Mouse (Mus musculus) liver, postnatal 0 days (tissue): ENCODE results near the gene Retreg3. TPM values are rescaled to one million over a fixed set of nuclear protein-coding genes. Genes with fewer than 3 reads are reported as not detected.

Experiments
- ATAC-seq: fragments of 200-750 bp; cut with Nextera tagmentation; 2 replicates; pipeline ENCODE4 v1.8.0; 2017; ENCODE audit warnings: mild to moderate bottlenecking, moderate library complexity
- DNase-seq: peaks from one replicate; pipeline ENCODE4 v3.0.0-alpha.2; 2016
- H3K27ac ChIP-seq: fragments of 300-500 bp; sonication (generic); 2 replicates; pipeline ENCODE4 v1.5.1; 2014; ENCODE audit warnings: antibody characterized with exemption, moderate library complexity, mild to moderate bottlenecking, low read depth
- H3K27me3 ChIP-seq: fragments of 300-500 bp; sonication (generic); 2 replicates; pipeline ENCODE4 v1.6.1; 2014; ENCODE audit warnings: low read length, control low read depth, mixed read lengths; ENCODE audit not compliant: insufficient read depth
- H3K36me3 ChIP-seq: fragments of 300-500 bp; sonication (generic); replicated peaks from 2 replicates; pipeline ENCODE4 v1.6.1; 2014; ENCODE audit warnings: mild to moderate bottlenecking, control low read depth, low read length, moderate library complexity, mixed read lengths; ENCODE audit not compliant: insufficient read depth
- H3K4me1 ChIP-seq: fragments of 300-500 bp; sonication (generic); 2 replicates; pipeline ENCODE4 v1.6.1; 2014; ENCODE audit warnings: antibody characterized with exemption, mild to moderate bottlenecking, control low read depth; ENCODE audit not compliant: insufficient read depth
- H3K4me2 ChIP-seq: fragments of 300-500 bp; sonication (generic); 2 replicates; pipeline ENCODE4 v1.6.1; 2014; ENCODE audit warnings: low read depth, mild to moderate bottlenecking, low read length, moderate library complexity, mixed read lengths
- H3K4me3 ChIP-seq: fragments of 300-500 bp; sonication (generic); 2 replicates; pipeline ENCODE4 v1.5.1; 2014; ENCODE audit warnings: low read depth, low read length
- H3K9ac ChIP-seq: fragments of 300-500 bp; sonication (generic); replicated peaks from 2 replicates; pipeline ENCODE4 v1.6.1; 2014; ENCODE audit warnings: mild to moderate bottlenecking, moderate library complexity
- H3K9me3 ChIP-seq: fragments of 300-500 bp; sonication (generic); 2 replicates; pipeline ENCODE4 v1.6.1; 2016; ENCODE audit warnings: mild to moderate bottlenecking, control low read depth, low read length, mixed read lengths
- CTCF ChIP-seq: sonication (generic); IDR thresholded peaks from 2 replicates; pipeline ENCODE4 v1.5.1; 2016; ENCODE audit warnings: antibody characterized with exemption, low read depth
- EP300 ChIP-seq: IDR thresholded peaks from 2 replicates; pipeline ENCODE4 v1.6.1; 2016; ENCODE audit warnings: antibody characterized with exemption, low read depth, mild to moderate bottlenecking
- WGBS: fragments of 180-500 bp; shearing (Covaris S2); extraction: QIAGEN DNeasy Blood & Tissue Kit; methylation state at CpG from one replicate; pipeline ENCODE4 v1.1.7; 2014; ENCODE audit not compliant: insufficient replicate concordance; 5-methylcytosine and 5-hydroxymethylcytosine counted together
- polyA plus RNA-seq: library from polyadenylated mRNA; unstranded; fragments of >200 nt; fragmentation: Nextera tagmentation; extraction: Ambion mirVana; gene quantifications from 2 replicates; pipeline ENCODE4 v1.2.1, GENCODE M21; 2015

The Retreg3 gene
- polyA plus RNA-seq, 1 experiment from 2014 or later: 9.4 TPM

- Histone ChIP-seq H3K9me3 (no peaks in the 10 kb centered on the region), H3K4me2 (no peak overlapping the region), H3K27me3 (no peaks in the 10 kb centered on the region), H3K9ac (no peak overlapping the region), H3K27ac (peak overlapping the region; percentile 35; the same call in 1 of the 2 replicates), H3K4me1 (peaks cover 36% of the 10 kb centered on the region), H3K36me3 (peaks cover 46% of the 10 kb centered on the region), H3K4me3 (no peak overlapping the region)
- 66% methylated on average over 8 of the region's 8 CpGs for WGBS
- TF ChIP-seq EP300: no peak
- TF ChIP-seq CTCF: no peak
- DNase-seq: no peak
- no peak for ATAC-seq
Measured at GRCm38 (mm10) chr11:101060126-101060525, 59.6 kb downstream of the Retreg3 start.

- WGBS: 89% methylated on average over 10 of the region's 10 CpGs
- TF ChIP-seq EP300: no peak
- TF ChIP-seq CTCF: no peak
- peaks cover 46% of the 10 kb centered on the region for H3K36me3 ChIP-seq
- ATAC-seq: no peak
- no peaks in the 10 kb centered on the region for H3K9me3 ChIP-seq
- H3K9ac ChIP-seq: no peak overlapping the region
- H3K27ac ChIP-seq: 0 out of 2 replicates have a peak overlapping the region, but pooled peaks have one; percentile 35
- no peak for DNase-seq
- H3K4me2 ChIP-seq: no peak overlapping the region
- H3K27me3 ChIP-seq: no peaks in the 10 kb centered on the region
- H3K4me1 ChIP-seq: peaks cover 29% of the 10 kb centered on the region
- H3K4me3 ChIP-seq: no peak overlapping the region
Measured at GRCm38 (mm10) chr11:101059473-101059872, 60.2 kb downstream of the Retreg3 start.

- Histone ChIP-seq H3K9ac (no peak overlapping the region), H3K27ac (no peak overlapping the region), H3K9me3 (peaks cover 3% of the 10 kb centered on the region), H3K4me2 (no peak overlapping the region), H3K4me1 (peaks cover 22% of the 10 kb centered on the region), H3K4me3 (no peak overlapping the region), H3K36me3 (peaks cover 46% of the 10 kb centered on the region), H3K27me3 (no peaks in the 10 kb centered on the region)
- 65% methylated on average over 5 of the region's 5 CpGs for WGBS
- DNase-seq (no peak), ATAC-seq (no peak)
- no peak for TF ChIP-seq EP300
- TF ChIP-seq CTCF: no peak
Measured at GRCm38 (mm10) chr11:101058726-101059125, 61.0 kb downstream of the Retreg3 start.

DNA sequence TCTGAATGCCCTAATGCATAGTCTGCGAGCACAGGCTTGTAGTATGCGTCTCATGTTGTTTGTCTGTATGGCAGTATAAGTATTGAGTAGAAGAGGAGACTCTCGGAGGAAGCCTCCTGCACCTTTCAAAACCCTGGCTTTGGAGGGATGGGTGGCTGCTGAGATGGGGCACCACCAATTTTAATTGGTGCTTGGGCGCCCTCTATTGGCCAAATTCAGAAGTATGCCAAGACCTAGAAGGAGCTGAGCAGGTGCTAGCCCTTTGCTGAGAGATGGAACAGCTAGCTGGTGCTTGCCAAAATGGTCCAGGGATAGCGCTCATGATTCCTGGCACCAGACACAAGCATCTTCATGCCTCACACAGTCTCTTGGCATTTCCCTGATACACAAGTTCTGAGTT, 61.8 kb downstream of the Retreg3 start:
- no peak for TF ChIP-seq EP300
- TF ChIP-seq CTCF: peak; percentile 92
- Histone ChIP-seq H3K9me3 (peaks cover 5% of the 10 kb centered on the region), H3K4me1 (peaks cover 13% of the 10 kb centered on the region), H3K36me3 (peaks cover 44% of the 10 kb centered on the region), H3K9ac (no peak overlapping the region), H3K27ac (no peak overlapping the region), H3K4me3 (no peak overlapping the region), H3K4me2 (no peak overlapping the region), H3K27me3 (no peaks in the 10 kb centered on the region)
- WGBS: 24% methylated on average over 5 of the region's 5 CpGs
- DNase-seq (peak; percentile 87), ATAC-seq (peak; percentile 56)

GRCm38 (mm10) chr11:101056885-101057284, 62.8 kb downstream of the Retreg3 start:
- Histone ChIP-seq H3K4me3 (no peak overlapping the region), H3K27me3 (no peaks in the 10 kb centered on the region), H3K9ac (no peak overlapping the region), H3K36me3 (peaks cover 38% of the 10 kb centered on the region), H3K4me2 (no peak overlapping the region), H3K4me1 (peaks cover 4% of the 10 kb centered on the region), H3K27ac (peak overlapping the region; percentile 34; the same call in 1 of the 2 replicates), H3K9me3 (peaks cover 5% of the 10 kb centered on the region)
- DNase-seq (no peak), ATAC-seq (no peak; the same call in 1 of the 2 replicates)
- WGBS: 60% methylated on average over 8 of the region's 8 CpGs
- TF ChIP-seq CTCF (no peak), EP300 (no peak)

DNA sequence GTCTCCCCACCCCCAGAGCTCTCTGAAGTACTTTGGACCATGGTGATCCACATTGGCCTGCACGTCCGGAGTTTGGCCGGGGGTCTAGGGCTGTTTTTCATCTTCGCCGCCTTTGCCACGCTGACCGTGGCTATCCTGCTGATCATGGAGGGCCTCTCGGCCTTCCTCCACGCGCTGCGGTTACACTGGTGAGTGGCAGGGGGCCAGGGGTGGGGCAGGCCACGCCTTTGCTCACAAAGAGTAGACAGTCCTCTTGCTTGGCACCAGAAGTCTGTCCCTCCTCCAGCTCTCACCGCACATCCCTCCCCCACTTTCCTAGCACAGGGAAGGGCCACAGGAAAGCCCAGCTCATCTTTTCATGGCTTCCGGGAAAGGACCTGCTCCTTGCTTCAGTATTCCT, 64.3 kb downstream of the Retreg3 start:
- no peak overlapping the region for H3K9ac ChIP-seq
- DNase-seq (no peak), ATAC-seq (no peak)
- peaks cover 45% of the 10 kb centered on the region for H3K36me3 ChIP-seq
- H3K9me3 ChIP-seq: peaks cover 5% of the 10 kb centered on the region
- H3K4me3 ChIP-seq: no peak overlapping the region
- H3K27me3 ChIP-seq: no peaks in the 10 kb centered on the region
- WGBS: 75% methylated on average over 14 of the region's 14 CpGs
- no peak overlapping the region for H3K4me2 ChIP-seq
- TF ChIP-seq EP300 (no peak), CTCF (no peak)
- peaks cover 3% of the 10 kb centered on the region for H3K4me1 ChIP-seq
- no peak overlapping the region for H3K27ac ChIP-seq

DNA sequence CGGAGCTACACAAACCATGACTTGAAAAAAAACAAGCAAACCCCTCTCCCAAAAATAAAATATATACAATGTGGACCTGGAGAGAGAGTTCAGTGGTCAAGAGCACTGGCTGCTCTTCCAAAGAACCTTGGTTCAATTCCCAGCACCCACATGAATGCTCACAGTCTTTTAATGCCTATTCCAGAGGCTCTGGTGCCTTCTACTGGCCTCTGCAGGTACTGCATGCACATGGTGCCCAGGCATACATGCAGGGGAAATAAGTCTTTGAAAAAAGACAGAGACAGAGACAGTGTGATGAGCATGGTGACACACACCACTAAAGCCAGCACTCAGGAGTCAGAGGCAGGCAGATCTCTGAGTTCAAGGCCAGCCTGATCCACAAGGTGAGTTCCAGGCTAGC, 65.7 kb downstream of the Retreg3 start:
- DNase-seq: no peak
- Histone ChIP-seq H3K4me3 (no peak overlapping the region), H3K4me1 (peaks cover 3% of the 10 kb centered on the region), H3K9ac (no peak overlapping the region), H3K4me2 (no peak overlapping the region), H3K27ac (no peak overlapping the region), H3K36me3 (peaks cover 56% of the 10 kb centered on the region), H3K27me3 (no peaks in the 10 kb centered on the region), H3K9me3 (peaks cover 5% of the 10 kb centered on the region)
- ATAC-seq: no peak
- 100% methylated on average over 1 of the region's 1 CpGs for WGBS
- TF ChIP-seq EP300: no peak
- peak; percentile 70 for TF ChIP-seq CTCF
